Mouse (Mus musculus) stomach, postnatal 0 days (tissue): ENCODE data around the gene Tmeff2. TPM values are rescaled to one million over a fixed set of nuclear protein-coding genes. Genes with fewer than 3 reads are reported as not detected.

ENCODE experiments used
- ATAC-seq: fragments of 200-750 bp; cut with Nextera tagmentation; 2 replicates; pipeline ENCODE4 v1.8.0; 2017; ENCODE audit not compliant: low FRiP score, low TSS enrichment
- DNase-seq: peaks from one replicate; pipeline ENCODE4 v3.0.0-alpha.2; 2016; ENCODE audit warnings: low spot score
- H3K27ac ChIP-seq: fragments of 300-500 bp; sonication (generic); replicated peaks from 2 replicates; pipeline ENCODE4 v1.5.1; 2014; ENCODE audit warnings: mild to moderate bottlenecking, control low read depth
- H3K27me3 ChIP-seq: fragments of 300-500 bp; sonication (generic); 2 replicates; pipeline ENCODE4 v1.6.1; 2014; ENCODE audit warnings: low read length; ENCODE audit not compliant: control insufficient read depth, insufficient read depth
- H3K36me3 ChIP-seq: fragments of 300-500 bp; sonication (generic); 2 replicates; pipeline ENCODE4 v1.6.1; 2014; ENCODE audit warnings: low read length, mixed read lengths; ENCODE audit not compliant: control insufficient read depth, insufficient read depth
- H3K4me1 ChIP-seq: fragments of 300-500 bp; sonication (generic); replicated peaks from 2 replicates; pipeline ENCODE4 v1.6.1; 2014; ENCODE audit warnings: antibody characterized with exemption; ENCODE audit not compliant: control insufficient read depth, insufficient read depth
- H3K4me2 ChIP-seq: fragments of 300-500 bp; sonication (generic); replicated peaks from 2 replicates; pipeline ENCODE4 v1.6.1; 2014; ENCODE audit warnings: low read depth, mild to moderate bottlenecking, control low read depth, moderate library complexity
- H3K4me3 ChIP-seq: fragments of 300-500 bp; sonication (generic); 2 replicates; pipeline ENCODE4 v1.5.1; 2014; ENCODE audit warnings: low read depth, low read length, control low read depth
- H3K9ac ChIP-seq: fragments of 300-500 bp; sonication (generic); 2 replicates; pipeline ENCODE4 v1.6.1; 2014; ENCODE audit warnings: mild to moderate bottlenecking, low read length, control low read depth, mixed read lengths
- H3K9me3 ChIP-seq: fragments of 300-500 bp; sonication (generic); 2 replicates; pipeline ENCODE4 v1.6.1; 2016; ENCODE audit warnings: low read length; ENCODE audit not compliant: control insufficient read depth
- CTCF ChIP-seq: IDR thresholded peaks from 2 replicates; pipeline ENCODE4 v1.5.1; 2016; ENCODE audit warnings: antibody characterized with exemption, low read depth, mild to moderate bottlenecking, moderate library complexity
- EP300 ChIP-seq: optimal IDR thresholded peaks from 2 replicates; pipeline ENCODE3; 2016; ENCODE audit warnings: antibody characterized with exemption
- WGBS: fragments of 180-500 bp; shearing (Covaris S2); extraction: QIAGEN DNeasy Blood & Tissue Kit; methylation state at CpG from one replicate; pipeline ENCODE4 v1.1.7; 2014; 5-methylcytosine and 5-hydroxymethylcytosine counted together
- polyA plus RNA-seq: library from polyadenylated mRNA; unstranded; fragments of >200 nt; fragmentation: Nextera tagmentation; extraction: Ambion mirVana; gene quantifications from 2 replicates; pipeline ENCODE4 v1.2.1, GENCODE M21; 2015

Tmeff2 gene
- polyA plus RNA-seq, 1 experiment from 2014 or later = 5.0 TPM

DNA sequence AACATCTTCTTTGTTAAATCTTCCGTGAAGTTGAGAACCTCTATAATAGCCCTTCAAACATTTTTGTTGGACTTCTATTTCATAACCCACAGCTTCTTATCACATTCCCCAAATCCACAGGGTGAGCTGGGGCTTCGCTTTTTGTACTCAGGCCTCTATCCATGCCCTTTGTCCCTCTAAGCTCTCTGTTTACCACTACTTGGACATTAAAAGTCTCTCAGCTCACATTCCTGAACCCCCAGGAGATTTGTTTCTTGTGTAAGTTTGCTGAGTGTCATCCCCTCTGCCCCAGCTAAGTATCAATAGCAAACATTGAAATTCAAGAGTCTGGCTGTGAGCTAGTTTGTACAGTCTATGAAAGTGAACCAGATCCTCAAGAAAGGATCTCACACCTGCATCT is 90.2 kb downstream of the Tmeff2 start:
- 40% methylated on average over 2 of the region's 2 CpGs for WGBS
- Histone ChIP-seq H3K27ac (no peak overlapping the region), H3K27me3 (no peaks in the 10 kb centered on the region), H3K4me1 (no peaks in the 10 kb centered on the region), H3K9me3 (no peaks in the 10 kb centered on the region), H3K4me3 (no peak overlapping the region), H3K4me2 (no peak overlapping the region), H3K9ac (no peak overlapping the region), H3K36me3 (no peaks in the 10 kb centered on the region)
- no peak for DNase-seq
- no peak for TF ChIP-seq EP300
- TF ChIP-seq CTCF = no peak
- no peak for ATAC-seq

DNA sequence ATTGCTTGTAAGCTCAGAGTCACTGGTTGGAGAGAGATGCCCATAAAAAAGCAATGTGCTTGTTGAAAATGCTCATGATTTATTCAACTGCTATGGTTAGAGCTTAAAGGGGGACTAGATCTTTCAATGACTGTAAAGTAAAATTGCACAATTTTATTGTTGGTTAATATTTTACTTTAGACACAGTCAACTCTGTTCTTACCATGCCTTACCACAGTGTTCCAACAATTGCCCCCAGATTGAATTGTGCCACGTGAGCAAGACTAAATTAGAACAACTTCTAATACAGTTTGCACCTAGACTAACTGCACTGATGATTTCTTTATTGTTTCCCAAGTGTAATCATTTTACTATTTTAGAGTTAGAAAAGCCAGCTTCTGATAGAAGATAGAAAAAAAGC is 94.1 kb downstream of the Tmeff2 start:
- ATAC-seq = no peak

DNA sequence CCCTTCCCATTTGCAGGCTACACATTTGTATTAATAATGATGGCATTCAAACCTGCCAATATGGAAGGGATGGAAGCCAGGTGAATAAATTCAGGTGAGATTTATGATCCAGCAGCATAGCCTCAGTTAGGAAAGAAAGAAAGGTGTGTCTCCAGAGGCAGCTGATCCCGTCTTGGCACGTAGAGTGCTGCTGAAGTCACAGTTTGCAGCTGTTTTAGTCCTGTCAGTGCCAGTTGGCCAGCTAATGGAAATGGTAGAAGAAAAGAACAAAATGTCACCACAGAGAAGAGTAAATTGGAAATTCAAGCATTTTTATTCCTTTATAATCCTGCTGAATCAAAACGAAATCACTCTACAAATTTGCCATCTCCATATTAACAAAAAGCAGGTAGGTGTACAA is 99.3 kb downstream of the Tmeff2 start:
- Histone ChIP-seq H3K27me3 (no peaks in the 10 kb centered on the region), H3K27ac (no peak overlapping the region), H3K4me3 (no peak overlapping the region), H3K4me1 (no peaks in the 10 kb centered on the region), H3K36me3 (no peaks in the 10 kb centered on the region), H3K9me3 (no peaks in the 10 kb centered on the region), H3K9ac (no peak overlapping the region), H3K4me2 (no peak overlapping the region)
- WGBS = 77% methylated on average over 3 of the region's 3 CpGs
- DNase-seq (no peak), ATAC-seq (no peak)
- TF ChIP-seq EP300 (no peak), CTCF (no peak)

More for the DNA sequence above, 94.1 kb downstream of the Tmeff2 start:
- no peaks in the 10 kb centered on the region for H3K27me3 ChIP-seq
- 86% methylated on average over 1 of the region's 1 CpGs for WGBS
- H3K9ac ChIP-seq = no peak overlapping the region
- no peak overlapping the region for H3K4me3 ChIP-seq
- no peaks in the 10 kb centered on the region for H3K4me1 ChIP-seq
- no peak overlapping the region for H3K4me2 ChIP-seq
- TF ChIP-seq CTCF (no peak), EP300 (no peak)
- no peak for DNase-seq
- no peaks in the 10 kb centered on the region for H3K9me3 ChIP-seq
- no peaks in the 10 kb centered on the region for H3K36me3 ChIP-seq
- no peak overlapping the region for H3K27ac ChIP-seq

DNA sequence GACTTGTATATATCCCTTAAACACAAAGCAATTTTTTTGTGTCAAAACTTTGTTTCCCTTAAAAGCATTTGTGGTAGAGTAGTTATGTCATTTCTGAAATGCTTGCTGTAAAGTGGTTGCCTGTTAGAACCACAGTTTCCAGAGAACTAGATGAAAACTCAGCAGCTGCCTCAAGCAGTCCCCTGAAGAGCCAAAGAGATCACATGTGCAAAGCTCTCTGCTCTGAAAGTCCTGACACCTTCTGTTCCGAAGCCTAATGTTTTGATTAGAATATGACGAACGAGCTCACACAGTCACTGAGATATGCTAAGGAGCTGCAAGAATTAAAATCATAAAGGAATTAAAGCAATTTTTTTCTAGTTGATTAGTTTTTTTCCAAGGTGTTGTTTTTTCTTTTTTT is 107.9 kb downstream of the Tmeff2 start:
- TF ChIP-seq EP300 (no peak), CTCF (no peak)
- H3K27ac ChIP-seq = no peak overlapping the region
- no peaks in the 10 kb centered on the region for H3K4me1 ChIP-seq
- no peaks in the 10 kb centered on the region for H3K9me3 ChIP-seq
- H3K36me3 ChIP-seq = no peaks in the 10 kb centered on the region
- H3K27me3 ChIP-seq = no peaks in the 10 kb centered on the region
- H3K4me2 ChIP-seq = no peak overlapping the region
- no peak overlapping the region for H3K9ac ChIP-seq
- WGBS = 52% methylated on average over 3 of the region's 3 CpGs
- ATAC-seq (no peak), DNase-seq (no peak)
- no peak overlapping the region for H3K4me3 ChIP-seq

DNA sequence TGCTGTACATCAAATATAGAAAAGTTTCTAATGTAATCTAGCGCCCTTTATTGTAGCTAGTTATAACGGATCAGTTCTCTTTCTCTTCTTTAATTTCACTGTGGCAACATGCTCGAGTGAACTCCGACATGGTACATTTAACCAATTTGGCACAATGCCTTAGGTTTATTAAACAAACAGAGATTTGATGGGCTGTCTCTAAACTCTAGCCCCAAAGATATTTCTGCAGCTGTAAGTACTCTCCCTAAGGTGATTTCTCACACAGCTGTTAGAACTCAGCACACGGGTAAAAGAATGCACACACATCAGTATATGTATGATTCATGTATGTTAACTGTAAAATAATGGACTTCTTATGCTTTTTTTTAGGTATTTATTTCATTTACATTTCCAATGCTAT is 139.8 kb downstream of the Tmeff2 start:
- Histone ChIP-seq H3K4me3 (no peak overlapping the region), H3K9me3 (no peaks in the 10 kb centered on the region), H3K27ac (no peak overlapping the region), H3K27me3 (no peaks in the 10 kb centered on the region), H3K9ac (no peak overlapping the region), H3K4me1 (no peaks in the 10 kb centered on the region), H3K36me3 (no peaks in the 10 kb centered on the region), H3K4me2 (no peak overlapping the region)
- ATAC-seq (no peak), DNase-seq (no peak)
- TF ChIP-seq EP300 (no peak), CTCF (no peak)
- WGBS = 39% methylated on average over 5 of the region's 5 CpGs

DNA sequence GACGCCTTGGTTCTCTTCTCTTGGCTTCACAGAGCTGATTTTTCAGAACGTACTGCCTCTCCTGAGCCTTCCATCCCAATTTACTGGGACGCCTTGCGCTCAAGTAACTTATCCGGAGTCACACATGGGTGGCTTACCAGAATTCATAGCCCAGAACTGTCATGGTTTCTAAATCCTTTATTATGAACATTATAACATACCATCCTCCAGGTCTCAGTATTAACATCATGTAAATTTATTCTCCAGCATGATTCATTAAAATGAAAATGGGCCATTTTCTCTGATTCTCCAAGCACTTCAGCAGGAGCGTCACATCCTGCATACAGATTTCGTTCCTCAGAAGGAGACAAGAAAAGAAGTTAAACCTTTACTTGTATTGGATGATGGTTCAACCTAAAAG is 144.4 kb downstream of the Tmeff2 start:
- no peaks in the 10 kb centered on the region for H3K27me3 ChIP-seq
- H3K4me1 ChIP-seq = no peaks in the 10 kb centered on the region
- no peak overlapping the region for H3K27ac ChIP-seq
- no peak overlapping the region for H3K9ac ChIP-seq
- no peak overlapping the region for H3K4me3 ChIP-seq
- DNase-seq (no peak), ATAC-seq (no peak)
- no peak overlapping the region for H3K4me2 ChIP-seq
- TF ChIP-seq EP300 (no peak), CTCF (no peak)
- 88% methylated on average over 7 of the region's 7 CpGs for WGBS
- no peaks in the 10 kb centered on the region for H3K9me3 ChIP-seq
- H3K36me3 ChIP-seq = no peaks in the 10 kb centered on the region
